25 mouse cellular contexts compared by ENCODE assay signal in genomic region chr2:62279777-62280176, GRCm38 (mm10).
DNase-seq lines count a peak whose midpoint lies in the region; ATAC-seq and TF ChIP-seq lines count a peak whose summit lies in the region.
"Had no signal": no experiment of that assay in that cellular context is flagged by ENCODE, and none has a peak within 500 bp of the region (broad histone marks: within the 10 kb centered on the region; RNA-seq: fewer than 3 reads in every experiment).

No protein-coding gene starts in this region.

- TF ChIP-seq POLR2A in CH12.LX (IDR thresholded peaks at IDR 0.05; ENCODE audit: low read depth, low read length): no peak

- no peak for DNase-seq in heart, postnatal 10 days
- DNase-seq in 3T3-L1 (ENCODE audit: low read depth, low spot score) (peak; percentile 32), CH12.LX (ENCODE audit: extremely low read depth) (peak; percentile 10), NIH3T3 (ENCODE audit: low read depth) (peak; percentile 22)
- DNase-seq in adrenal gland, postnatal 25 days: no peak
- DNase-seq in right cerebral cortex, postnatal 14 days: no peak
- DNase-seq: adrenal gland, adult 2 months; B cell, adult 2 months; cerebellum, adult 11 months; cerebellum, adult 8-10 months; cerebellum, postnatal 14 days; embryo, embryonic 11 days; gastrocnemius, adult 2 months; kidney, adult 18-20 months; kidney, postnatal 14 days had no signal

- dilution Hi-C loops in CH12.LX (cut with MboI; ENCODE audit: extremely low pct_ligation_motif_present, extremely low pct_unique_long_range_greater_than_20kb, low sequenced_read_pairs): no loop called here

- no peaks in the 10 kb centered on the region for H3K9me3 ChIP-seq in heart, embryonic 13.5 days
- no peaks in the 10 kb centered on the region for H3K9me3 ChIP-seq in CH12.LX (replicated peaks; ENCODE audit: low read length)
- H3K9me3 ChIP-seq: embryonic facial prominence, embryonic 15.5 days; forebrain, embryonic 10.5 days; hindbrain, embryonic 10.5 days; intestine, embryonic 15.5 days; kidney, embryonic 15.5 days had no signal

- in situ Hi-C loops in CH12.LX (cut with MboI; ENCODE audit: low pct_ligation_motif_present, low pct_unique_long_range_greater_than_20kb, low sequenced_read_pairs): loop anchor here (25.0 kb wide), 1 partner anchor 292 kb away; no protein-coding TSS in a partner anchor

- H3K79me2 ChIP-seq in CH12.LX (replicated peaks; ENCODE audit: control insufficient read depth, extremely low read depth, insufficient read depth, poor library complexity, severe bottlenecking): no peaks in the 10 kb centered on the region

- TF ChIP-seq CTCF in CH12.LX (conservative IDR thresholded peaks at IDR 0.05 in 1 of 2, IDR thresholded peaks at IDR 0.05 in 1 of 2; ENCODE audit: low read depth in 2 of 2, low read length in 2 of 2): no peak

- no peaks in the 10 kb centered on the region for H3K27me3 ChIP-seq in heart, embryonic 13.5 days (replicated peaks)
- H3K27me3 ChIP-seq in CH12.LX (replicated peaks): no peaks in the 10 kb centered on the region
- H3K27me3 ChIP-seq: embryonic facial prominence, embryonic 15.5 days; intestine, embryonic 15.5 days; kidney, embryonic 15.5 days had no signal

- intact Hi-C loops in heart, postnatal 10 days (cut with DNase I): no loop called here

- H3K27ac ChIP-seq in heart, embryonic 13.5 days (replicated peaks): peak overlapping the region; percentile 85
- no peak overlapping the region for H3K27ac ChIP-seq in CH12.LX (ENCODE audit: insufficient read depth, low read depth)
- H3K27ac ChIP-seq: embryonic facial prominence, embryonic 15.5 days; forebrain, embryonic 10.5 days; gastrocnemius, adult 2 months; hindbrain, embryonic 10.5 days; hindbrain, embryonic 14.5 days; intestine, embryonic 15.5 days; kidney, embryonic 15.5 days had no signal

- peaks cover 25% of the 10 kb centered on the region for H3K4me1 ChIP-seq in heart, embryonic 13.5 days
- peaks cover 0 to 10% of the 10 kb centered on the region in 2 experiments; a peak in 2 of 4 replicates for H3K4me1 ChIP-seq in CH12.LX (ENCODE audit: control insufficient read depth in 1 of 2, insufficient read depth in 2 of 2)
- H3K4me1 ChIP-seq: embryonic facial prominence, embryonic 15.5 days; forebrain, embryonic 10.5 days; hindbrain, embryonic 10.5 days; intestine, embryonic 15.5 days; kidney, embryonic 15.5 days had no signal

- no peak for TF ChIP-seq EP300 in CH12.LX (IDR thresholded peaks at IDR 0.05; ENCODE audit: low read length)

- 77% methylated on average over 7 of the region's 7 CpGs for whole genome bisulfite sequencing in heart, embryonic 13.5 days

- no peak overlapping the region for H3K4me3 ChIP-seq in heart, embryonic 13.5 days
- H3K4me3 ChIP-seq in CH12.LX (replicated peaks in 1 of 3; ENCODE audit: low read depth in 2 of 3, low read length in 2 of 3, poor library complexity in 1 of 3): no peak overlapping the region
- H3K4me3 ChIP-seq: embryonic facial prominence, embryonic 15.5 days; erythroblast, embryonic 14.5 days; forebrain, embryonic 10.5 days; gastrocnemius, adult 2 months; hindbrain, embryonic 10.5 days; intestine, embryonic 15.5 days; kidney, embryonic 15.5 days had no signal

- H3K9ac ChIP-seq in heart, embryonic 13.5 days: no peak overlapping the region
- H3K9ac ChIP-seq in CH12.LX (ENCODE audit: insufficient read depth, low read depth): no peak overlapping the region
- H3K9ac ChIP-seq: embryonic facial prominence, embryonic 15.5 days; hindbrain, embryonic 14.5 days; intestine, embryonic 15.5 days; kidney, embryonic 15.5 days had no signal

- no peaks in the 10 kb centered on the region for H3K36me3 ChIP-seq in heart, embryonic 13.5 days
- no peaks in the 10 kb centered on the region for H3K36me3 ChIP-seq in CH12.LX (replicated peaks in 1 of 2; ENCODE audit: control insufficient read depth in 1 of 2, insufficient read depth in 1 of 2, low read length in 1 of 2)
- H3K36me3 ChIP-seq: embryonic facial prominence, embryonic 15.5 days; forebrain, embryonic 10.5 days; hindbrain, embryonic 10.5 days; intestine, embryonic 15.5 days; kidney, embryonic 15.5 days had no signal

- no peak overlapping the region for H3K4me2 ChIP-seq in heart, embryonic 13.5 days
- no peak overlapping the region for H3K4me2 ChIP-seq in CH12.LX (ENCODE audit: insufficient read depth, low read depth, poor library complexity, severe bottlenecking)
- H3K4me2 ChIP-seq: embryonic facial prominence, embryonic 15.5 days; hindbrain, embryonic 14.5 days; intestine, embryonic 15.5 days; kidney, embryonic 15.5 days had no signal

- no peak for TF ChIP-seq RAD21 in CH12.LX (IDR thresholded peaks at IDR 0.05; ENCODE audit: low read depth, low read length)

- no peak for ATAC-seq in heart, embryonic 13.5 days (ENCODE audit: extremely low read depth, insufficient number of reproducible peaks, low FRiP score, low TSS enrichment)
- ATAC-seq: CD4-positive, CD25-positive, alpha-beta regulatory T cell, adult 4 months; forebrain, embryonic 14.5 days; intestine, embryonic 15.5 days had no signal

TF ChIP-seq in CH12.LX, 34 proteins besides CTCF, POLR2A, EP300 and RAD21:
- TF ChIP-seq TCF12 (IDR thresholded peaks at IDR 0.05; ENCODE audit: low read depth, low read length) (no peak), E2F4 (IDR thresholded peaks at IDR 0.05; ENCODE audit: insufficient replicate concordance, low read depth, low read length) (no peak), ZMIZ1 (IDR thresholded peaks at IDR 0.05; ENCODE audit: low read depth, low read length) (no peak), ZC3H11A (IDR thresholded peaks at IDR 0.05; ENCODE audit: low read depth, low read length) (no peak), MAFK (IDR thresholded peaks at IDR 0.05; ENCODE audit: insufficient replicate concordance, low read length) (no peak), BHLHE40 (IDR thresholded peaks at IDR 0.05; ENCODE audit: low read depth, low read length) (no peak), ZNF384 (IDR thresholded peaks at IDR 0.05; ENCODE audit: low read depth, low read length) (no peak), JUN (IDR thresholded peaks at IDR 0.05; ENCODE audit: insufficient read depth, low read depth, low read length) (no peak), MYC (IDR thresholded peaks at IDR 0.05; ENCODE audit: low read depth, low read length) (no peak), ELF1 (IDR thresholded peaks at IDR 0.05; ENCODE audit: low read depth, low read length) (no peak), TBP (conservative IDR thresholded peaks at IDR 0.05; ENCODE audit: low read depth, low read length) (no peak), UBTF (IDR thresholded peaks at IDR 0.05; ENCODE audit: low read depth, low read length) (no peak), CHD1 (IDR thresholded peaks at IDR 0.05; ENCODE audit: low read depth, low read length) (no peak), MXI1 (IDR thresholded peaks at IDR 0.05; ENCODE audit: low read depth, low read length) (no peak), POLR2AphosphoS2 (IDR thresholded peaks at IDR 0.05; ENCODE audit: low read depth, low read length) (no peak), ETS1 (conservative IDR thresholded peaks at IDR 0.05; ENCODE audit: low read depth, low read length) (no peak), JUND (conservative IDR thresholded peaks at IDR 0.05; ENCODE audit: low read depth, low read length) (no peak)

Comparison
In these comparisons a context has a peak if more than half of its experiments do, and no peak if none do; other contexts are left out.
1. DNase-seq: peak in 3T3-L1 (single experiment), CH12.LX (single experiment) and NIH3T3 (single experiment); none in heart, postnatal 10 days (0 of 2), adrenal gland, postnatal 25 days (single experiment) and right cerebral cortex, postnatal 14 days (single experiment).